Mouse (Mus musculus) R1 (cell line): ENCODE measurements around the gene Rab34.
A peak's percentile ranks its signal among the peaks of the same experiment; 100 is the strongest.
"Not testable (repeated sequence)": the region's sequence is repeated elsewhere in the genome, so short reads cannot be mapped to it uniquely, and the experiment has no call there.

Experiments used
- DNase-seq: peaks from one replicate; pipeline ENCODE4 v3.0.0-alpha.2; 2018; ENCODE audit warnings: low read depth, low spot score

Rab34 gene

GRCm38 (mm10) chr11:78180081-78180761 lies 8.0 kb upstream of the Rab34 start:
- DNase-seq, result no peak

- no peak for DNase-seq
These were observed 6.3 kb upstream of the Rab34 start for GRCm38 (mm10) chr11:78181830-78182357.

GRCm38 (mm10) chr11:78182450-78182849 lies 5.8 kb upstream of the Rab34 start:
- DNase-seq, result no peak

DNA sequence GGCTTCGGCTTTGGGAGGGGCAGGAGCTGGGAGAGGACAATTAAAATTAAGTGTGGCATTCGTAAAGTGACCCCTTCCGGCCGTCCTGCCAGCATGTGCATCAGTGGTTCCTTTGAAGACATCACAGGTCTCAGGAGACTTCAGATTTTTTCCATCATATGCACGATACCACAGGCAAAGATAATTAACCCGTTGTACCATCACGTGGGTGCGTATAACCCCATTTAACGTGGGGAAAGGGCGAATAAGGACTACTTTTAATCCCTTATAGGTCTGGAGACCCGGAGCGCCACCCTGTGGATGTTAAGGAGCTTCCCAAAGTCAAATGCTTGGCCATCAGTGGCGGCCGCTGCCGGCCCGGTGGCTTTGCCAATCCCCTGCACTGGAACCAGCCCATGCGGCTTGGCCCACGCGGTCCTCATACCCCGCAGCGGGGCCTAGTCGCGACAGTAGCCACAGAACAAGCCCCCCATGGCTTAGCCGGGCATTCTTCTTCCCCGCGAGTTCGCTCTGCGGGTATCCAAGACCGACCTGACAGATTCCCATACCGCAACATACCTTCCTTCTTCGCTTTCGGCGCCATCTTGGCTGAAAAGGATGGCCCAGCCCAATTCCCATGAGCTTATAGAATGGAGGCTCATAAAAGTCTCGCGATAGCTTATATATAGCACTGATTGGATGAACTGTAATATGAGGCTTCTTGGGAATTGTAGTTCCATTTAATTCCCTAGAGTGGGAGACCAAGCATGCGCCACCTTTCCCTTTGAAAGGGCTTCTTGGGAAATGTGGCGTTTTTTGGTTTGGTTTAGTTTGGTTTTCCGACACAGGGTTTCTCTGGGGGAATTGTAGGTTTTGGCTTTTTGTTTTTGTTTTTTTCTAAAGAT lies 5.0 kb upstream of the Rab34 start, which contains the start of gene Rpl23a:
Gene Rpl23a (minus strand): TSS at position 624 of the 884 bp plus-strand sequence.
- peak; percentile 99 for DNase-seq

GRCm38 (mm10) chr11:78183884-78184514 lies 4.2 kb upstream of the Rab34 start:
- DNase-seq, result peak; percentile 51

GRCm38 (mm10) chr11:78184702-78185101 lies 3.5 kb upstream of the Rab34 start:
- not testable (repeated sequence) for DNase-seq

DNA sequence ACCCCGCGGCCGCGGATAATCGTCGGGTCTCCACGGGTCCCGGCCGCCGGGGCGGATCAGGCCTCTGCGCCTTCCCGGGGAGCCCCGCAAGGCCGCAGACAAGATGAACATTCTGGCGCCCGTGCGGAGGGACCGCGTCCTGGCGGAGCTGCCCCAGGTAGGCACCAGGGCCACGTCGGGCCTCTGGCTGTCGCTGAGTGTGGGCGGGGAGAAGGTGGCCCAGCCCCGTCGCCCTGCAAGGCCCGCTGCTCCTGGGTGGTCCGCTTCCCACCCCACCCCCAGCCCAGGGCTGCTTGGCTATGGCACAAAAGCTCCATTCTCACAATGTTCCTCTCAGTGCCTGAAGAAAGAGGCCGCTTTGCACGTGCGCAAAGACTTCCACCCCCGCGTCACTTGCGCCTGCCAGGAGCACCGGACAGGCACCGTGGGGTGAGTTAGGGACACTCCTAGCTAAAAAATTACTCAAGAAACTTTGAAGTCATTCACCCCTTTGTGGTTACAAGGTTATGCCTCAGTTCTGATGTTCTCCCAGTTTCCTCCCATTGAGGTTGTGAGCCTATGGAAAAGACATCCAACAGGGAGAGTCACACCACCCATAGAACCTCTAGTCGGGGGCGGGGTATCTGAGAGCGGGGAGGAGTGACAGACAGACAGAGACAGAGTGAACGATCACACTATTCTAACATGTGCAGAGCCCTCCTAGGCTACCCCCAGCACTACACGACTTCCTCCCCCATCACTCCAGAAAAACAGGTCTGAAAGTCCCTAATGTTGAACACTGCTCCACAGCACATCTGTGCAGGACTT lies 1.2 kb downstream of the Rab34 start:
- peak; percentile 91 for DNase-seq

DNA sequence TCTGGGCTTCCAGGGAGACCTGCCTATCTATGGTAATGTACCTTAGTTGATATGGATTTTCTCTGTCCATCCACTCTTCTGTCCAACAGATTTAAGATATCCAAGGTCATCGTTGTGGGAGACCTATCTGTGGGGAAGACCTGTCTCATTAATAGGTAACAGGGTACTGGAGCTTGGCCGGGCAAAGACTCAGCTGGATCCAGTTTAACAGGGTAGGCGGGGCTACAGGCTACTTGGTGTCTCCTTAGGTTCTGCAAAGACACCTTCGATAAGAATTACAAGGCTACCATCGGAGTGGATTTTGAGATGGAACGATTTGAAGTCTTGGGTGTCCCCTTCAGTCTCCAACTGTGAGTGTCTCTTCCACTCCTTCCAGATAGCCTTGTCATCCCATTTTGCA lies 1.8 kb downstream of the Rab34 start:
- DNase-seq, result peak; percentile 39

- no peak for DNase-seq
These were observed 4.9 kb downstream of the Rab34 start, which contains the start of gene Proca1 for GRCm38 (mm10) chr11:78193113-78193512. Gene Proca1 (plus strand): TSS chr11:78193392.

GRCm38 (mm10) chr11:78194411-78195100 lies 6.3 kb downstream of the Rab34 start:
- peak; percentile 95 for DNase-seq

GRCm38 (mm10) chr11:78195101-78195863 lies 7.1 kb downstream of the Rab34 start:
- peak; percentile 25 for DNase-seq

DNA sequence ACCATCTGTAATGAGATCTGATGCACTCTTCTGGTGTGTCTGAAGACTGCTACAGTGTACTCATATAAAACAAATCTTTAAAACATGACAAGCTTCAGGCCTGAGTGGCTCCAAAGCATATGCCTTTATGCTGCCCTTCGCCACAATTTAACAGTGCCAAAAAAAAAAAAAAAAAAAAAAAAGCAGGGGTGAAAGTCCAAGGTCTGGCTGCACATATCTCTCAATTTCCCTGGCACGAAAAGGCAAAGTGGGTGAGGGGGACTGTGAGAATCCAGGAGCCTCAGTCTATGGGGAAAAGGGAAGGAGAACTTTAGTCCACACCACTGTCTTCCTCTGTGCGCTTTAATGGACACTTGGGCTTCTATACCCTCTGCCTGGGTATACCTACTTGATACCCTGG lies 14.1 kb downstream of the Rab34 start:
- DNase-seq, result no peak

DNA sequence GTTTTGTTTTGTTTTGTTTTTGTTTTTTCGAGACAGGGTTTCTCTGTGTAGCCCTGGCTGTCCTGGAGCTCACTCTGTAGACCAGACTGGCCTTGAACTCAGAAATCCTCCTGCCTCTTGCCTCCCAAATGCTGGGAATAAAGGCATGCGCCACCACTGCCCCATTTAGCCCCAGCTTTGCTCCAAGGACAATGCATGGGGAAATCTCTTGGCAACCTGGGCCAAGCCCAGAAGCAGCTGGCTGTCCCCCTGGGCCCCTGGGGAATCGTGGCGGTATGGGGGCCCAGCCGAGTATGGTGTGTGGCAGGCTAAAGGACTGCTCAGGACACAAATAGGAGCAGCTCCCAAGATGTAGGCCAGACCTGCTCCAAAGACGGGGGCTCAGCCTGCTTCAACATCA lies 16.1 kb downstream of the Rab34 start:
- DNase-seq, result no peak

DNA sequence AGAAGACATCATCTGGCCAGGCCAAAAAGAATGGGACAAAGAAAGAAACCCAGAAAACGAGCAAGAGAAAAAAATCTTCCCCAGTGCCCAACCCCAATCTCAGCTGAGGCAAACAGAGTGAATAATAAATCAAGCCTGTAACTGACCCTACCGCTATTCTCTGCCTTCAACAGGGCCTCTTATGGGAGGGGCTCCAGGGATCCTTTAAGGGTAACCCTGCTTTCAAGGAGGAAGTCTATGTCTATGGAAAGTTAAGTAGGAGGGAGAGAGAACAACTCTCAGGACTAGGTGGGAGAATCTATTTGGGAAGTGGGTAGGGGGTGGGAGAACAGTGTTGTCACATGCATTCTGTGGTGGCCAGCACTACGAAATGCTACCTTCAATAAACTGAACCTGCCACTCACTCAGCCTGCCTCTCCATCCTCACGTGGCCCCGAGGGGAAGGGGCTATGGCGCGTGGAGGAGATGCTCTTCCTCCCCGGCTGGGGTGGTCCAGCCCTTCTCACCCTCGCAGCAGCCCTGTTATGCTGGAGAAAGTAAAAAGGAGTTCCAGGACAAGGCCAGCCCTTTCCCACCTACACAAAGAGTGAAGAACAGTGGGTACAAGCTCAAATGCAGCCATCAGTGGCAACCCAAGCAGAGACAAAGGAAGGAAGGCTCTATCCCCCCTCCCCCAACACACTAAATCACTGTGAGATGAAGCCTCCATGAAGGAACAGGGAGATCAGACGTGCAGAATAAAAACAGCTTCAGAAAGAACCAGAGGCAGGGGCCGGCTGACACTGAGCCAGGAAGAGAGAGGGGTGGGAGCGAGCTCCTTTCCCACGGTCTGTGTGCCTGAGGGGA lies 17.4 kb downstream of the Rab34 start:
- no peak for DNase-seq

GRCm38 (mm10) chr11:78207190-78207589 lies 19.0 kb downstream of the Rab34 start:
- no peak for DNase-seq

DNA sequence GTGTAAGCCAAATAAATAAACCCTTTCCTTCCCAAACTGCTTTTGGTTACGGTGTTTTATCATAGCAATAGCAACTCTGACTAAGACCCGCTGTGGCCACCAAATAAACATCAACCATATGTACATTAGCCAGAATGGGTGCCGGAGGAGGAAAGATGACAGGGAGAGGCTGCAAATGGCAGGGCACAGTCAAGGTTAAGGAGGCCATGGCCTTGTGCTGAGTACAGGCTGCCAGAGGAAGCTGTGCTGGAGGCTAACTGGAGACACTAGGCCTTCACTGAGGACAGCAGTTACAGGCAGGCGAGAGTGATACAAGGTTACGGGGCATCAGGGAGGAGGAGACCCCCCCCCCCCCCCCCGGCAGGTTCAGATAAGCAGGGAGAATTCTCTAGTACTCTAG lies 21.7 kb downstream of the Rab34 start:
- DNase-seq, result no peak

GRCm38 (mm10) chr11:78210615-78211014 lies 22.4 kb downstream of the Rab34 start:
- DNase-seq, result no peak

GRCm38 (mm10) chr11:78211513-78211912 lies 23.3 kb downstream of the Rab34 start:
- no peak for DNase-seq
